Mouse (Mus musculus): Measurements from ENCODE around the gene Tbc1d9b.
A peak's percentile ranks its signal among the peaks of the same experiment; 100 is the strongest.

Gene Tbc1d9b

GRCm38 (mm10) chr11:50138206-50138822 lies 7.1 kb downstream of the Tbc1d9b start:
- DNase-seq: peak; percentile 49

- DNase-seq: peak; percentile 89
Measured at GRCm38 (mm10) chr11:50139571-50139970, 8.4 kb downstream of the Tbc1d9b start.

GRCm38 (mm10) chr11:50145529-50145928 lies 14.3 kb downstream of the Tbc1d9b start:
- no peak for DNase-seq

GRCm38 (mm10) chr11:50146121-50146520 lies 14.9 kb downstream of the Tbc1d9b start:
- DNase-seq: no peak

DNA sequence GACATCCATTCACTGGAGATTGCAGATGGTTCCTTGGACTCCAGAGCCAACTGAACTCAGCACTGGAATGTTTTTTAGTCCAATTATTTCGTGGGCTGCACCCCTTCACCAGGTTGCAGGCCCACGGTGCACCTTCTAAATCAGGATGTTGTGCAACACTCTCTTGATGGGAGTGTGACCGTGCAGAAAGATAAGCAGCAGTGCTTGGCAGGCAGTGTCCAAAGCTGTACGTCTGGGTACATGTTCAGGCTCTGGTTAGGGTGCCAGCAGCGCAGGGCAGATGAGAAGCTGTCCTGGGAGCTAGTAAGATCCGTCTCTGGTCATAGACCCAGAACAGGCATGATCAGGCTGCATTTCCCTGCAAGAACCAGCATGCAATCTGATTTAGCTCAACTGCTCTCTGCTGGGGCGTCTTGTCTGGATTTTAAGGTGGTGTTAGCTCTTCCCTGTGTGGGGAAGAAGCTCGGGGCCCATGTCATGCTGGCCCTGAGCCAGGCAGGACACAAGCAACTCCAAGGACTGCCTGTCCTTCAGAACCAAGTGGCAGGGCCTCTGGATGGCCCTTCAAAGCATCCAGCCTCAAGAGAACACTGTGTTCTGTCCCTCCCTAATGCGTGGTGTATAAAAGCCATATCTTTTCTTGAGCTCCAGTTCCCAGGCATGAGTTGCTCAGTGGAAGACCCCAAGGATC lies 16.2 kb downstream of the Tbc1d9b start:
- no peak for DNase-seq

- DNase-seq: no peak
Measured at GRCm38 (mm10) chr11:50147958-50148476, 16.8 kb downstream of the Tbc1d9b start.

GRCm38 (mm10) chr11:50149200-50149599 lies 18.0 kb downstream of the Tbc1d9b start:
- no peak for DNase-seq

GRCm38 (mm10) chr11:50149603-50150150 lies 18.5 kb downstream of the Tbc1d9b start:
- no peak for DNase-seq

- DNase-seq: no peak
Measured at GRCm38 (mm10) chr11:50151374-50151773, 20.2 kb downstream of the Tbc1d9b start.

GRCm38 (mm10) chr11:50154166-50154565 lies 23.0 kb downstream of the Tbc1d9b start:
- no peak for DNase-seq

DNA sequence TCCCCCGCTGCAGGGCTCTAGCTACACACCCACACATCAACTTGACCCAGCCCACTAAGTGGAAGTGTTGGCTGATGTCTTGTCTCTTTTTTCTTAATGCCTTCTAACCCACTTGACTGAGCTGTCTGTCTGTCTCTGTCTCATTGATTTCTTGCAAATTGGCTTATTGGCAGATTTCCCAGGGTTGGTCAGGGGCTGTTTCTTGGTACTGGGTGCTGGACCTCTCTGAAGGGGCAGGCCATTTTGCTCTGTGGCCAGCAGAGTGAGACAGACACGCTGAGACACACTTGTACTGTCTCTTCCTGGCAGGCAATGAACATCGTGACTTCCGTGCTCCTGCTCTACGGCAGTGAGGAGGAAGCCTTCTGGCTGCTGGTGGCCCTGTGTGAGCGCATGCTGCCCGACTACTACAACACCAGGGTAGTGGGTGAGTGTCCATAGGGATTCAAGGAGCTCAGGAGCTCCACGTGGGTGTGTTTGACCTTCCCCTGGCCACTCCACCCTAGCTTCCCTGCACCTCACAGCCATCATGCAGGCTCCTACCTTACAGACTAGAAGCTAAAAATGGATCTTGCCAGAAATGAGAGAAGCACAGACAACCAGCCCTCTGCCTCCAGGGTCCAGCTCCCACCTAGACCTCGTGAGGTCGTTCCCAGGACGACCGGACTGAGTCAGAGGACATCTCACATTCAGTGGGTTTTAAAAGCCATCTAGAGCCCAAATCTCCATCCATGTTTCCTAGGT lies 23.8 kb downstream of the Tbc1d9b start:
- DNase-seq: no peak

GRCm38 (mm10) chr11:50155785-50156184 lies 24.6 kb downstream of the Tbc1d9b start:
- DNase-seq: no peak

- no peak for DNase-seq
Measured at GRCm38 (mm10) chr11:50156725-50157258, 25.6 kb downstream of the Tbc1d9b start.

- peak; percentile 80 for DNase-seq
Measured at GRCm38 (mm10) chr11:50158346-50158745, 27.1 kb downstream of the Tbc1d9b start.

GRCm38 (mm10) chr11:50159347-50159746 lies 28.2 kb downstream of the Tbc1d9b start:
- no peak for DNase-seq

- peak; percentile 76 for DNase-seq
Measured at GRCm38 (mm10) chr11:50161578-50162304, 30.5 kb downstream of the Tbc1d9b start.

GRCm38 (mm10) chr11:50162338-50163050 lies 31.3 kb downstream of the Tbc1d9b start:
- DNase-seq: no peak

DNA sequence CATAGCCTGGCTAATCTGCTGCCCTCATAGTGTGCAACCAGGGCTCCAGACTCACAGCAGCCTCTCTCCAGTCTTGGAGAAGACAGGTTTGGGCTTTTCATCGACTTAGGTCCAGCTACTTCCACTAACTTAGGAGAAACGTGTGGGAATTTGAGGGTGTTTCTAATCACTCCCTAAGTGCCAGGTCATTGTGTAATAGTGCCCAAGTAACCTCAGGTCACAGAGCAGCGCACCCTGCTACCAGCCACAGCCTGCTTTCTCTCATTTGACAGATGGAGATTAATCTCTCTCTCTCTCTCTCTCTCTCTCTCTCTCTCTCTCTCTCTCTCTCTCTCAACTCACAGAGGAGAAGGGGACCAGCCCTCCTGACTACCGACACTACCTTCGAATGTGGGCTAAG lies 37.2 kb downstream of the Tbc1d9b start:
- peak; percentile 55 for DNase-seq

GRCm38 (mm10) chr11:50174111-50174729 lies 43.0 kb downstream of the Tbc1d9b start, which contains the start of gene Mrnip:
Gene Mrnip (plus strand): TSS chr11:50174444.
- peak; percentile 99 for DNase-seq

DNA sequence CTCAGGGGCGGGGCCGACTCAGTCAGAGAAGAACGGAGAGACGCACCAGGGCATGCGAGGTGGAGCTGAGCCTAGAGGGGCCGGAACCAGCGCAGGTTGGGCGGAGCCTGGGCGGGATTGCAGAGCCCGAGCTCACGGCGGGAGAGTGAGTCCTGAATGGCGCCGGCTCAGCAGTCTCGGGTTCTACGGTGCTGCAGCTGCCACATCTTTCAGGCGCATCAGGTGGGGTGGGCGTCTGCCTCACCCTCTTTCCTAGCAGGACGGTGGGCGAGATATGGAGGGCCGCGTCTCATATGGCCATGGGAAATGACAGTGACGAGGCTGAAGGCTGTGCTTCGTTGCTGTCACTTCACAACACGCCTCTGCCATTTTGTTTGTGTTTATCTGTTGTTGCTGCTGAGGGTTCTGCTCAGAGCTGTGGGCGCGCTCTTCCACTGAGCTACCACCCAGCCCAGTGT lies 43.6 kb downstream of the Tbc1d9b start:
- no peak for DNase-seq

GRCm38 (mm10) chr11:50176351-50176750 lies 45.2 kb downstream of the Tbc1d9b start:
- peak; percentile 90 for DNase-seq

Measured in kidney, adult 9 months (tissue).